Mouse (Mus musculus): ENCODE data around the gene Itgal. TPM values are rescaled to one million over a fixed set of nuclear protein-coding genes. Genes with fewer than 3 reads are reported as not detected.
"Not testable (repeated sequence)": the region's sequence is repeated elsewhere in the genome, so short reads cannot be mapped to it uniquely, and the experiment has no call there.

Itgal gene
- polyA plus RNA-seq, 1 experiment from 2014 or later = 0.80 TPM

- 65% methylated on average over 4 of the region's 4 CpGs for WGBS
- no peaks in the 10 kb centered on the region for H3K27me3 ChIP-seq (ENCODE audit: control insufficient read depth, insufficient read depth, low read length)
- H3K4me2 ChIP-seq (replicated peaks; ENCODE audit: low read depth) = peak overlapping the region; percentile 62
- TF ChIP-seq EP300 (optimal IDR thresholded peaks at IDR 0.05) (no peak), CTCF (IDR thresholded peaks at IDR 0.05; ENCODE audit: low read depth) (no peak)
- no peaks in the 10 kb centered on the region for H3K36me3 ChIP-seq (ENCODE audit: control insufficient read depth, insufficient read depth, low read length)
- H3K4me1 ChIP-seq (replicated peaks; ENCODE audit: control insufficient read depth, insufficient read depth) = 0 out of 2 replicates have a peak, but pooled peaks cover 5% of the 10 kb centered on the region
- no peak overlapping the region for H3K27ac ChIP-seq (replicated peaks)
- H3K9me3 ChIP-seq (ENCODE audit: control insufficient read depth, low read length) = no peaks in the 10 kb centered on the region
- ATAC-seq (ENCODE audit: low FRiP score, low TSS enrichment) (no peak), DNase-seq (ENCODE audit: low spot score) (no peak)
- H3K4me3 ChIP-seq (ENCODE audit: low read depth, low read length) = peak overlapping the region; percentile 35
- H3K9ac ChIP-seq (ENCODE audit: low read length) = 0 out of 2 replicates have a peak overlapping the region, but pooled peaks have one; percentile 61
Observed at GRCm38 (mm10) chr7:127364166-127364565, 68.1 kb downstream of the Itgal start.

- TF ChIP-seq EP300 (optimal IDR thresholded peaks at IDR 0.05) (no peak), CTCF (IDR thresholded peaks at IDR 0.05; ENCODE audit: low read depth) (no peak)
- no peaks in the 10 kb centered on the region for H3K36me3 ChIP-seq (ENCODE audit: control insufficient read depth, insufficient read depth, low read length)
- no peak overlapping the region for H3K27ac ChIP-seq (replicated peaks)
- DNase-seq (ENCODE audit: low spot score) (no peak), ATAC-seq (ENCODE audit: low FRiP score, low TSS enrichment) (no peak)
- H3K4me3 ChIP-seq (ENCODE audit: low read depth, low read length) = no peak overlapping the region
- H3K4me1 ChIP-seq (replicated peaks; ENCODE audit: control insufficient read depth, insufficient read depth) = 0 out of 2 replicates have a peak, but pooled peaks cover 5% of the 10 kb centered on the region
- H3K9ac ChIP-seq (ENCODE audit: low read length) = no peak overlapping the region
- H3K4me2 ChIP-seq (replicated peaks; ENCODE audit: low read depth) = no peak overlapping the region
- no peaks in the 10 kb centered on the region for H3K9me3 ChIP-seq (ENCODE audit: control insufficient read depth, low read length)
- no peaks in the 10 kb centered on the region for H3K27me3 ChIP-seq (ENCODE audit: control insufficient read depth, insufficient read depth, low read length)
- 74% methylated on average over 3 of the region's 3 CpGs for WGBS
Observed at GRCm38 (mm10) chr7:127366249-127366648, 70.2 kb downstream of the Itgal start.

GRCm38 (mm10) chr7:127371213-127371612 lies 75.2 kb downstream of the Itgal start:
- WGBS = 81% methylated on average over 2 of the region's 2 CpGs

GRCm38 (mm10) chr7:127371870-127372269 lies 75.8 kb downstream of the Itgal start:
- H3K27me3 ChIP-seq (ENCODE audit: control insufficient read depth, insufficient read depth, low read length); DNase-seq (ENCODE audit: low spot score); H3K9me3 ChIP-seq (ENCODE audit: control insufficient read depth, low read length); H3K36me3 ChIP-seq (ENCODE audit: control insufficient read depth, insufficient read depth, low read length); H3K27ac ChIP-seq (replicated peaks); ATAC-seq (ENCODE audit: low FRiP score, low TSS enrichment); H3K4me3 ChIP-seq (ENCODE audit: low read depth, low read length); H3K4me2 ChIP-seq (replicated peaks; ENCODE audit: low read depth); H3K9ac ChIP-seq (ENCODE audit: low read length); H3K4me1 ChIP-seq (replicated peaks; ENCODE audit: control insufficient read depth, insufficient read depth): not testable (repeated sequence)
- 79% methylated on average over 3 of the region's 3 CpGs for WGBS
- TF ChIP-seq CTCF (IDR thresholded peaks at IDR 0.05; ENCODE audit: low read depth) = peak; percentile 34

More at GRCm38 (mm10) chr7:127371213-127371612, 75.2 kb downstream of the Itgal start:
- no peak overlapping the region for H3K4me2 ChIP-seq (replicated peaks; ENCODE audit: low read depth)
- no peak for DNase-seq (ENCODE audit: low spot score)
- no peaks in the 10 kb centered on the region for H3K4me1 ChIP-seq (replicated peaks; ENCODE audit: control insufficient read depth, insufficient read depth)
- ATAC-seq (ENCODE audit: low FRiP score, low TSS enrichment) = no peak
- no peaks in the 10 kb centered on the region for H3K36me3 ChIP-seq (ENCODE audit: control insufficient read depth, insufficient read depth, low read length)
- H3K4me3 ChIP-seq (ENCODE audit: low read depth, low read length) = no peak overlapping the region
- H3K27me3 ChIP-seq (ENCODE audit: control insufficient read depth, insufficient read depth, low read length) = no peaks in the 10 kb centered on the region
- H3K9ac ChIP-seq (ENCODE audit: low read length) = no peak overlapping the region
- H3K27ac ChIP-seq (replicated peaks) = no peak overlapping the region
- TF ChIP-seq CTCF (IDR thresholded peaks at IDR 0.05; ENCODE audit: low read depth) = no peak
- TF ChIP-seq EP300 (optimal IDR thresholded peaks at IDR 0.05) = no peak
- H3K9me3 ChIP-seq (ENCODE audit: control insufficient read depth, low read length) = no peaks in the 10 kb centered on the region

DNA sequence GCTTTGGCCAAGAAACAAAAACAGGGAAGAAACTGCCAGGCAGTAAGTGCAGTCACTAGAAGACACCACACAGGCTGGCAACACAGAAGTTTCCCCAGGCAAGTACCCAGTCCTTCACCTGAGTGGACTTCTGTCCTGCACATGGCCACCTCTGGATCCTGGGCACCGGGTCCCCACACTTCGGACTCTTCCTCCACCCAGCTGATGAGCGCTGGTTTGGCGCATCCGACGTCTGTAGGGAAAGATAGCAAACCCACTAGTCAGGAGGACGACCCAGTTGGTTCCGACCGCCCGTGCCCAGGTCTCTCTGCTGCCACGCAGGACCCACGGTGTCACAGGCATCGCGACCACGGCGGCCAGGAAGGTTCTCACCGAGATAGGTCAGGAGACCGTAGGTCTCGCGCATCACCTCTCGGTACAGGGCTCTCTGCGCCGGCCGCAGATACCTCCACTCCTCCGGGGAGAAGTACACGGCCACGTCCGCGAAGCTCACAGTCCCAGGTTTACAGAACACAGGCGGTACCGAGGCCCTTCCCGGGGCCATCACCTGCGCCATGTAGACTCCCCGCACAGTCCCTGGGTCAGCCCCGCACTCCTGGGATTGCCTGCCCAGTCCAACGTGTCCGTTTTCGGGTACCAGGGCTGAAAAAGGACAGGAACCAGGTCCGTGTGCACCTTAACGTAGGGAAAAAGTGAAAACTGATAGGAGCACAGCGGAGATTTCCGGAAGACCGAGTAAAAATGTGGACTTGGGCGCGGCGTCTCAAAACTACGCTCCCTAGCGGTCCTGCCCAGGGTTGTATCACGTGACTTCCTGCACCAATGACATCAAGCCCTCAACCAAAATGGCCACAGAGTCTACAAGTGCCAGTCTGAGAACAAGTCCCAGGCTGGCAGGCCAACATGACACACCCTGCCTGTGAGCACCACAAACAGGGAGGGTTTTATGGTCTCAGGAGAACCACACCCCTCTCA lies 79.5 kb downstream of the Itgal start, which contains the start of gene Zfp747:
Gene Zfp747, minus strand, starts transcription at position 780 of the 975 bp plus-strand sequence.
- peak; percentile 95 for DNase-seq (ENCODE audit: low spot score)
- peak; percentile 80 for TF ChIP-seq CTCF (IDR thresholded peaks at IDR 0.05; ENCODE audit: low read depth)
- Histone ChIP-seq H3K9ac (ENCODE audit: low read length) (peak within 1 kb of the TSS; percentile 77), H3K4me2 (replicated peaks; ENCODE audit: low read depth) (peak within 1 kb of the TSS; percentile 74), H3K4me3 (ENCODE audit: low read depth, low read length) (peak within 1 kb of the TSS; percentile 67), H3K27ac (replicated peaks) (peak within 1 kb of the TSS; percentile 82; the same call in 1 of the 2 replicates)
- peak; percentile 97 for ATAC-seq (ENCODE audit: low FRiP score, low TSS enrichment)
- not testable (repeated sequence) for H3K4me1 ChIP-seq (replicated peaks; ENCODE audit: control insufficient read depth, insufficient read depth); H3K36me3 ChIP-seq (ENCODE audit: control insufficient read depth, insufficient read depth, low read length); H3K27me3 ChIP-seq (ENCODE audit: control insufficient read depth, insufficient read depth, low read length); H3K9me3 ChIP-seq (ENCODE audit: control insufficient read depth, low read length)
- 1% methylated on average over 45 of the region's 49 CpGs for WGBS

Measured in stomach, postnatal 0 days (tissue).